Mouse (Mus musculus) Patski (cell line): ENCODE data around the gene Sept9. TPM values are rescaled to one million over a fixed set of nuclear protein-coding genes. Genes with fewer than 3 reads are reported as not detected.

Source experiments
- ATAC-seq: fragments of 100-300 bp; one replicate; pipeline ENCODE4 v1.8.0; 2021
- CTCF ChIA-PET: fragments of 350-600 bp; sonication (Branson Sonifier 250); formaldehyde crosslinking; loops from one replicate; lab custom pipeline; 2022; ENCODE audit warnings: inconsistent platforms; lab: Charles Lee
- POLR2A ChIA-PET: fragments of 350-600 bp; sonication (Branson Sonifier 250); formaldehyde crosslinking; loops from one replicate; lab custom pipeline; 2022; ENCODE audit warnings: antibody characterized with exemption, inconsistent platforms; lab: Charles Lee
- DNase-seq: peaks from one replicate; pipeline ENCODE4 v3.0.0-alpha.2; 2011; ENCODE audit warnings: low read depth, low spot score
- H3K27me3 ChIP-seq: fragments of 371-371 bp; one replicate; pipeline ENCODE4 v1.5.1; 2021
- CTCF ChIP-seq: fragments of 100-300 bp; IDR thresholded peaks from one replicate; pipeline ENCODE4 v1.5.1; 2021
- in situ Hi-C: fragments of 300-500 bp; cut with MboI; formaldehyde crosslinking; loops from 3 replicates; pipeline ENCODE4 v1.11.1; 2018; ENCODE audit warnings: low pct_unique_long_range_greater_than_20kb, mixed read lengths
- polyA plus RNA-seq: library from polyadenylated mRNA; unstranded; gene quantifications from one replicate; pipeline ENCODE4 v1.2.3, GENCODE M21; 2021

The Sept9 gene
- polyA plus RNA-seq, 1 experiment from 2014 or later = 87.6 TPM

DNA sequence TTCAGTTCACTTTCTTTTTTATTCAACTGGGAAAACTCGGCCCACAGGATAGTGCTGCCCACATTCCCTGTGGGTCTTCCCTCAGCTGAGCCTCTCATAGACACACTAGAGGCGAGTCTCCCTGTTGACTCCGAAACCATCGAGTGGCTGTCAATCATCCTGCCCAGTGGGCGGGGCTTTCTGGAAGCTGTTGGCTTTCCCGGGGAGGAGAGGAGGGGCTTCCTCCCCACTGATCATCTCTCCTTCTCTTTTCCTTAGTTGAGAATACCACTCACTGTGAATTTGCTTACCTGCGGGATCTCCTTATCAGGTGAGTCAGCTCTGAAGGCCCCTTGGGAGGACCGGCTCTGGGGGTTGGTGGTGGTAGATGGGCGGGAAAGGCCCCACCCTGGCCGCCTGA is 159.7 kb downstream of the Sept9 start:
- ChIA-PET POLR2A (no interaction called here), CTCF (interaction anchor here (1.3 to 4.7 kb wide), 9 partner anchors 46 to 316 kb away, joined by 3 to 54 read pairs (median 6); no protein-coding TSS in a partner anchor)
- no peaks in the 10 kb centered on the region for H3K27me3 ChIP-seq
- in situ Hi-C loops = loop anchor here (5.0 to 25.0 kb wide), 5 partner anchors 47 to 447 kb away; partner anchors contain the start of gene Mgat5b
- DNase-seq (no peak), ATAC-seq (no peak)
- no peak for TF ChIP-seq CTCF

DNA sequence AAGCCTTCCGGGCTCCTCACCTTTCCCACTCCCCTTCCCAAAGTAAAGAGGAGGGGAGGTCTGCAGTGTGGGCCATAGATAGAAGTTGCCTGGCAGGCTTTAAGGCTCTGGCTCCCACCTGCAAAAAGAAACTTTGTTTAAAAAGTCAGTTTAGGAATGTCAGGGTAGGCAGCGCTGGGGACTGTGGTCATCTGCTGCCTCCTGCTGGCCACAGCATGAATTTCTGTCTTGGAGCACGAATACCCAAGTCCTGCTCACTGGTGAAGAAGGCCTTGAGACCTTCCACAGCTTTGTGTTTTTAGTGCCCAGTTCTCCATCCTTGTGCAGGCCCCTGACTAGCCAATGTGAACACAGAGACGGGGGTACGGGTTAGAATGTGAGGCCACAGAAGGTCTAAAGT is 160.4 kb downstream of the Sept9 start:
- DNase-seq (no peak), ATAC-seq (no peak)
- TF ChIP-seq CTCF = no peak
- in situ Hi-C loops = loop anchor here (5.0 to 25.0 kb wide), 5 partner anchors 48 to 448 kb away; partner anchors contain the start of gene Mgat5b
- POLR2A ChIA-PET = no interaction called here
- no peaks in the 10 kb centered on the region for H3K27me3 ChIP-seq
- CTCF ChIA-PET = interaction anchor here (1.4 to 4.7 kb wide), 6 partner anchors 47 to 129 kb away, joined by 4 to 54 read pairs (median 11); no protein-coding TSS in a partner anchor

DNA sequence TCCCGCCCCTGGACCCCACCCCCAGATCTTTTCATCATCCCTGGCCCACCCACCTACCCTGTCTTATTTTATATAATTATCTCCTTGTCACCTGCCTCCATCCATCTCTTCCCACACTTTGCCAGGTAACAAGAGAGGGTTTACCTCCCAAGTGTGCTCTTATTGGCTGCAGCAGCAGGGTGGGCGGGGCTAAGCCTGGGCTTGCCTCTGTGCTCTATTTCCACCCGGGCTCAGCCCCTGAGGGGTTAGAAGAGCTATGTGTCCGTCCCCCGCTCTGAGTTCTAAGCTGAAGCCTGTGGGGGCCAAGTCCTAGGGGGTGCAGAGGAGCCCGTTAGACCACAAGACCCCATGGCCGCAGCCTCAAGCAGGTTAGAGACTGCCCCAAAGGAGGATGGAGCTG is 161.1 kb downstream of the Sept9 start:
- DNase-seq = no peak
- no peaks in the 10 kb centered on the region for H3K27me3 ChIP-seq
- CTCF ChIA-PET = interaction anchor here (1.4 to 4.2 kb wide), 3 partner anchors 57 to 122 kb away, joined by 4 to 53 read pairs (median 16); no protein-coding TSS in a partner anchor
- no peak for TF ChIP-seq CTCF
- POLR2A ChIA-PET = no interaction called here
- in situ Hi-C loops = loop anchor here (25.0 kb wide), 1 partner anchor 448 kb away; the partner anchor contains the start of gene Mgat5b
- ATAC-seq = no peak

- TF ChIP-seq CTCF = peak; percentile 51
- in situ Hi-C loops = loop anchor here (25.0 kb wide), 1 partner anchor 450 kb away; the partner anchor contains the start of gene Mgat5b
- CTCF ChIA-PET = no interaction called here
- no peak for ATAC-seq
- no peaks in the 10 kb centered on the region for H3K27me3 ChIP-seq
- no peak for DNase-seq
- POLR2A ChIA-PET = no interaction called here
Observed at GRCm38 (mm10) chr11:117362307-117362706, 162.8 kb downstream of the Sept9 start.

- H3K27me3 ChIP-seq = no peaks in the 10 kb centered on the region
- ATAC-seq (no peak), DNase-seq (no peak)
- in situ Hi-C loops = loop anchor here (25.0 kb wide), 1 partner anchor 452 kb away; the partner anchor contains the start of gene Mgat5b
- CTCF ChIA-PET = interaction anchor here (0.9 kb wide), 1 partner anchor 128 kb away, joined by 3 read pairs; no protein-coding TSS in a partner anchor
- no peak for TF ChIP-seq CTCF
- POLR2A ChIA-PET = no interaction called here
Observed at GRCm38 (mm10) chr11:117363918-117364317, 164.5 kb downstream of the Sept9 start.

DNA sequence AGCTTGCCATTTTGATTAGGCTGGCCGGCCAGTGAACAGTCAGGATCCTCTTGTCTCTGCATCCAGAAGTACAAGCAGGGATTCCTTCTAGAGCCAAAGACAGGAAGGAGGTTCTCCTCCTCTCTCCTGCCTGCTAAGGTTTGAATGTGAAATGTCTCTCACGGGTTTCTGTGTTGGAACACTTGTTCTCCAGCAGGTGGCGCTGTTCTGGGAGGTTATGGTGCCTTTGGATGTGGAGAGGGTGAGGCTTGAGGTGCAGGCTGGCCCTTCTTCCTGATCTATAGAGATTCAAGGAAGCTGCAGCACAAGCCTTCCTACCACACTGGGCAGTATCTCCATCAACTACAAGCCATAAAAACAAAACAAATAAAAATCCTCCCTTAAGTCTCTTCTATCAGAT is 167.0 kb downstream of the Sept9 start:
- no peak for ATAC-seq
- CTCF ChIA-PET = interaction anchor here (0.9 kb wide), 1 partner anchor 8 kb away, joined by 3 read pairs; no protein-coding TSS in a partner anchor

GRCm38 (mm10) chr11:117366861-117367357 is 167.4 kb downstream of the Sept9 start:
- in situ Hi-C loops = loop anchor here (25.0 kb wide), 1 partner anchor 455 kb away; the partner anchor contains the start of gene Mgat5b
- no peaks in the 10 kb centered on the region for H3K27me3 ChIP-seq
- DNase-seq (no peak), ATAC-seq (no peak)
- ChIA-PET POLR2A (no interaction called here), CTCF (interaction anchor here (0.9 kb wide), 1 partner anchor 9 kb away, joined by 3 read pairs; no protein-coding TSS in a partner anchor)
- TF ChIP-seq CTCF = no peak

More for the DNA sequence above, 167.0 kb downstream of the Sept9 start:
- peak; percentile 72 for TF ChIP-seq CTCF
- no peak for DNase-seq
- in situ Hi-C loops = loop anchor here (25.0 kb wide), 1 partner anchor 454 kb away; the partner anchor contains the start of gene Mgat5b
- POLR2A ChIA-PET = no interaction called here
- no peaks in the 10 kb centered on the region for H3K27me3 ChIP-seq

GRCm38 (mm10) chr11:117367937-117368336 is 168.5 kb downstream of the Sept9 start:
- ATAC-seq (no peak), DNase-seq (no peak)
- ChIA-PET POLR2A (no interaction called here), CTCF (no interaction called here)
- no peak for TF ChIP-seq CTCF
- in situ Hi-C loops = loop anchor here (25.0 kb wide), 1 partner anchor 456 kb away; the partner anchor contains the start of gene Mgat5b
- no peaks in the 10 kb centered on the region for H3K27me3 ChIP-seq

DNA sequence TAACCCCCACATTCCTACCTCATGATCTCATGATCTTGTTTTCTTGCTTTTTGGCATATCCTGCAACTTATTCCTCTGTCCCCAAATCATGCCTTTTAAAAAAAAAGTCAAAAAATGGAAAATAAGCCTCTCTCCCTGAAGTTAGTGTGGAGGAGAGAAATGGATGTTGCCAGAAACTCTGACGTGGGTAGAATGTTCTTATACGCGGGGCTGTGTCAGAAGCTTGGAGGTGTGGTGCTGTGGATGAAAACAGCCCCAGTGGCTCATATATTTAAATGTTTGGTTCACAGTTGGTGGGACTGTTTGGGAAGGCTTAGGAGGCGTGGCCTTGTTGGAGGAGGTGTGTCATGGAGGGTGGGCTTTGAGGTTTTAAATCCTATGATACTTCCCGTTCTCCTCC is 169.9 kb downstream of the Sept9 start:
- in situ Hi-C loops = loop anchor here (25.0 kb wide), 1 partner anchor 457 kb away; the partner anchor contains the start of gene Mgat5b
- POLR2A ChIA-PET = interaction anchor here (0.7 kb wide), 1 partner anchor 77 kb away, joined by 3 read pairs; no protein-coding TSS in a partner anchor
- DNase-seq (no peak), ATAC-seq (no peak)
- CTCF ChIA-PET = interaction anchor here (1.2 kb wide), 1 partner anchor 15 kb away, joined by 5 read pairs; no protein-coding TSS in a partner anchor
- H3K27me3 ChIP-seq = peaks cover 3% of the 10 kb centered on the region
- TF ChIP-seq CTCF = no peak

DNA sequence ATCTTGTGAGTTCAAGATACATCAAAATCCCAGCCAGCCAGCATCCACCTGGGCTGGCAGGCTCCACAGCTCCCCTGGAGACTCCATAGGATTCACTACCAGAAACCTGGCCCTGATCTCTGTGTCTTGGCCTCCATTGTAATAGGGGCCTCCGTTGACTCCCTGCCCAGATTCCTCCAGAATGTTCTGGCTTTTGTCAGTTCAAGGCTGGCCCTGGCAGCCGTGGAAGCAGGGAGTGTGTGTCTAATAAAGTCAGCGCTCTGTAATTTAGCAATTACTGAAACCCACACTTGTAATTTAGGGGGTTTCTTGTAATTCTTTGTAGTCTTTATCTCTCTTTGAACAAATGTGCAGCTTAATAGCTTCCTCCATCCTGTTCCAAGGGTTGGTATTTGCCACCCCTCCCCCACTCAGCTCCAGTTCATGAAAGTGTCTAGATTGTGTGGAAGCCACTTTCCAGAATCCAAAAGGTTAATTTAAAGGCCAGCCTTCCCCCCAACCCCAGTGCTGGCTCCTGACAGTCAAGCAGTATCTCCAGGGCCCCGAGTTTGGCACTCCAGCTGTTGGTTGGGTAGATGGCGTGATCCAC is 170.9 kb downstream of the Sept9 start:
- ATAC-seq (no peak), DNase-seq (no peak)
- CTCF ChIA-PET = interaction anchor here (1.2 kb wide), 1 partner anchor 14 kb away, joined by 5 read pairs; no protein-coding TSS in a partner anchor
- peaks cover 3% of the 10 kb centered on the region for H3K27me3 ChIP-seq
- in situ Hi-C loops = loop anchor here (25.0 kb wide), 1 partner anchor 458 kb away; the partner anchor contains the start of gene Mgat5b
- POLR2A ChIA-PET = no interaction called here
- no peak for TF ChIP-seq CTCF
